Mouse (Mus musculus) neural tube, embryonic 13.5 days (tissue): ENCODE measurements at regions not wholly inside any gene's neighbourhood (a gene's known extent, or its start where the extent isn't known, plus 50 kb on each side); places are given as distances from the start of the nearest gene placed in this dataset.
"Not testable (repeated sequence)": the region's sequence is repeated elsewhere in the genome, so short reads cannot be mapped to it uniquely, and the experiment has no call there.

Source experiments
- ATAC-seq: fragments of 200-750 bp; cut with Nextera tagmentation; 2 replicates; pipeline ENCODE4 v1.8.0; 2017; ENCODE audit warnings: low read depth, mild to moderate bottlenecking, moderate TSS enrichment, moderate library complexity
- H3K27ac ChIP-seq: fragments of 300-500 bp; sonication (generic); replicated peaks from 2 replicates; pipeline ENCODE4 v1.5.1; 2015; ENCODE audit warnings: moderate library complexity, mild to moderate bottlenecking, inconsistent platforms
- H3K27me3 ChIP-seq: fragments of 300-500 bp; sonication (generic); 2 replicates; pipeline ENCODE4 v1.6.1; 2015; ENCODE audit warnings: mild to moderate bottlenecking, inconsistent platforms
- H3K36me3 ChIP-seq: fragments of 300-500 bp; sonication (generic); 2 replicates; pipeline ENCODE4 v1.6.1; 2015; ENCODE audit warnings: mild to moderate bottlenecking, inconsistent platforms
- H3K4me1 ChIP-seq: fragments of 300-500 bp; sonication (generic); replicated peaks from 2 replicates; pipeline ENCODE4 v1.6.1; 2015; ENCODE audit warnings: inconsistent platforms
- H3K4me2 ChIP-seq: fragments of 300-500 bp; sonication (generic); 2 replicates; pipeline ENCODE4 v1.6.1; 2015; ENCODE audit warnings: inconsistent platforms, mild to moderate bottlenecking, moderate library complexity
- H3K4me3 ChIP-seq: fragments of 300-500 bp; sonication (generic); 2 replicates; pipeline ENCODE4 v1.5.1; 2015; ENCODE audit warnings: mild to moderate bottlenecking, inconsistent platforms
- H3K9ac ChIP-seq: fragments of 300-500 bp; sonication (generic); 2 replicates; pipeline ENCODE4 v1.6.1; 2015; ENCODE audit warnings: moderate library complexity, mild to moderate bottlenecking, inconsistent platforms
- H3K9me3 ChIP-seq: fragments of 300-500 bp; sonication (generic); 2 replicates; pipeline ENCODE4 v1.6.1; 2016; ENCODE audit warnings: inconsistent platforms
- whole genome bisulfite sequencing: fragments of 180-500 bp; shearing (Covaris S2); methylation state at CpG from one replicate; pipeline ENCODE4 v1.1.7; 2015; 5-methylcytosine and 5-hydroxymethylcytosine counted together

GRCm38 (mm10) chr12:69524337-69525035, 58.3 kb downstream of the Vcpkmt start:
- WGBS, result 56% methylated on average over 12 of the region's 12 CpGs

DNA sequence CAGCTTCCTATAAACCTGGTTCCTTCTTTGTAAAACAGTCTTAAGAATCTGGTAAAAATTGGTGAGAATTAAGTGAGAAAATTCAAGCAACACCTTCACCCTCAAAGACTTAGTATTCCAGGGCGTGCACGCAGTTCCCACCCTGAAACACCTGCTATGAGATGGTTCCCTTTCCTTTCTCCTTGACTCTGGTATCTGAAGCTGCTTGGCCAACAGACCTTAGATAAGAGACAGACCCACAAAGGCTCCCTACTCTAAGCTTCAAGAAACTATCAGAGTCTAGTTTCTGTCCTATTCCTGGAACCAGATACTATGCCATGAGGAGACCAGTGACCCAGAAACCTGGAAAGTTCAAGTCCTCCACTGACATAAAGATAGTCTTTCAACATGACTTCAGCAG, 63.0 kb downstream of the Vcpkmt start:
- H3K27me3 ChIP-seq, result no peaks in the 10 kb centered on the region

More at GRCm38 (mm10) chr12:69524337-69525035, 58.3 kb downstream of the Vcpkmt start:
- no peaks in the 10 kb centered on the region for H3K27me3 ChIP-seq
- no peak for ATAC-seq
- H3K27ac ChIP-seq, result no peak overlapping the region
- no peak overlapping the region for H3K4me3 ChIP-seq
- H3K36me3 ChIP-seq, result no peaks in the 10 kb centered on the region
- no peak overlapping the region for H3K9ac ChIP-seq
- H3K4me1 ChIP-seq, result no peaks in the 10 kb centered on the region
- no peaks in the 10 kb centered on the region for H3K9me3 ChIP-seq
- H3K4me2 ChIP-seq, result no peak overlapping the region

DNA sequence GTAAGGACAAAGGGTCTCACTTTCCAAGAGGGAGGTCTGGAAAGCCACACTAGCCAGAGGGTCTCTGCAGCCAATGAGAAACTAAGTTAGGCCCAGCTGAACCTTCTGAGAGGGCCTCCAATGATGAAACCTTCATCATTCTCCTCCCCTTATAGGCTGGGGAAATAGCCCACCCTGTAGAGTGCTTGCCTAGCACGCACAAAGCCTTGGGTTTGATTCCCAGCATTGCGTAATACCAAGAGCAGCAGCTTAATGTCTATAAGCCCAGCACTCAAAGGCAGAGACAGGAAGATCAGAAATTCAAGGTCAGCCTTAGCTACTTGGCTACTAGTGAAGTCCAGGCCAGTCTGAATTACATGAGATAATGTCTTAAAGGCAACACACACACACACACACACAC, 63.8 kb downstream of the Vcpkmt start:
- no peaks in the 10 kb centered on the region for H3K27me3 ChIP-seq
- no peak overlapping the region for H3K9ac ChIP-seq
- no peak overlapping the region for H3K27ac ChIP-seq
- H3K36me3 ChIP-seq, result no peaks in the 10 kb centered on the region
- no peak overlapping the region for H3K4me3 ChIP-seq
- no peak overlapping the region for H3K4me2 ChIP-seq
- H3K4me1 ChIP-seq, result no peaks in the 10 kb centered on the region
- no peaks in the 10 kb centered on the region for H3K9me3 ChIP-seq
- WGBS, result 88% methylated on average over 2 of the region's 2 CpGs
- no peak for ATAC-seq

More for the DNA sequence above, 63.0 kb downstream of the Vcpkmt start:
- Histone ChIP-seq H3K9ac (no peak overlapping the region), H3K27ac (no peak overlapping the region), H3K9me3 (no peaks in the 10 kb centered on the region), H3K36me3 (no peaks in the 10 kb centered on the region), H3K4me3 (no peak overlapping the region), H3K4me2 (no peak overlapping the region), H3K4me1 (no peaks in the 10 kb centered on the region)
- no peak for ATAC-seq
- WGBS, result 96% methylated on average over 2 of the region's 2 CpGs

GRCm38 (mm10) chr12:69517616-69518015, 65.2 kb downstream of the Vcpkmt start:
- WGBS, result 75% methylated on average over 3 of the region's 3 CpGs
- H3K27me3 ChIP-seq, result no peaks in the 10 kb centered on the region
- no peak overlapping the region for H3K9ac ChIP-seq
- ATAC-seq, result no peak
- H3K4me2 ChIP-seq, result no peak overlapping the region
- no peaks in the 10 kb centered on the region for H3K4me1 ChIP-seq
- no peak overlapping the region for H3K4me3 ChIP-seq
- H3K36me3 ChIP-seq, result no peaks in the 10 kb centered on the region
- H3K9me3 ChIP-seq, result no peaks in the 10 kb centered on the region
- H3K27ac ChIP-seq, result no peak overlapping the region

GRCm38 (mm10) chr12:69516314-69516916, 66.4 kb downstream of the Vcpkmt start:
- H3K9me3 ChIP-seq, result no peaks in the 10 kb centered on the region
- no peak for ATAC-seq
- H3K27me3 ChIP-seq, result no peaks in the 10 kb centered on the region
- H3K4me2 ChIP-seq, result no peak overlapping the region
- WGBS, result 85% methylated on average over 10 of the region's 10 CpGs
- H3K4me3 ChIP-seq, result no peak overlapping the region
- H3K9ac ChIP-seq, result no peak overlapping the region
- H3K27ac ChIP-seq, result no peak overlapping the region
- H3K36me3 ChIP-seq, result no peaks in the 10 kb centered on the region
- no peaks in the 10 kb centered on the region for H3K4me1 ChIP-seq

- Histone ChIP-seq H3K27me3 (no peaks in the 10 kb centered on the region), H3K4me3 (no peak overlapping the region), H3K4me2 (no peak overlapping the region), H3K4me1 (0 out of 2 replicates have a peak, but pooled peaks cover 3% of the 10 kb centered on the region), H3K27ac (no peak overlapping the region), H3K9ac (no peak overlapping the region), H3K9me3 (no peaks in the 10 kb centered on the region), H3K36me3 (no peaks in the 10 kb centered on the region)
- no peak for ATAC-seq
Observed at GRCm38 (mm10) chr12:69515850-69516249, 67.0 kb downstream of the Vcpkmt start.

- H3K4me3 ChIP-seq, result no peak overlapping the region
- no peak for ATAC-seq
- 0 out of 2 replicates have a peak, but pooled peaks cover 5% of the 10 kb centered on the region for H3K4me1 ChIP-seq
- WGBS, result 73% methylated on average over 9 of the region's 9 CpGs
- no peak overlapping the region for H3K27ac ChIP-seq
- H3K9me3 ChIP-seq, result no peaks in the 10 kb centered on the region
- H3K9ac ChIP-seq, result no peak overlapping the region
- H3K4me2 ChIP-seq, result no peak overlapping the region
- no peaks in the 10 kb centered on the region for H3K36me3 ChIP-seq
- no peaks in the 10 kb centered on the region for H3K27me3 ChIP-seq
Observed at GRCm38 (mm10) chr12:69515117-69515516, 67.7 kb downstream of the Vcpkmt start.

DNA sequence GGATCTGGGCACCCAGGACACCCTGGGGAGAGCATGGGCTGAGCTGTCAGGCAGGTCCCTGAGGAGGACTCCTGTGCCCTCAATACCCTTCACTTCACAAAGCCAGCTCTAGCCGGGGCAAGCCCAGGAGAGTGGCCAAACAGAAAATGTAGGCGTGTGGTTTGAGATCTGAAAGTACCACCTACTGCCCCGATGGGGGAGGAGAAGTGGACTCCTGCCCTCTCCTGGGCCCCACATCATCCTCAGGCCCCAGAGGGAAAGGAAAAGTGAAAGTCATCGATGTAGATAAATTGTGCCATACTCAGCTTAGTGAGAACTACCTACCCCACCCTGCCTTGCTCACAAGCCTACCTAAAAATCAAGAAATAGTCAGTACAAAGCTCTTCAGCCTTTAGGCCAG, 69.7 kb downstream of the Vcpkmt start:
- Histone ChIP-seq H3K9ac (no peak overlapping the region), H3K36me3 (no peaks in the 10 kb centered on the region), H3K4me1 (0 out of 2 replicates have a peak, but pooled peaks cover 5% of the 10 kb centered on the region), H3K4me2 (no peak overlapping the region), H3K4me3 (no peak overlapping the region), H3K27ac (no peak overlapping the region), H3K27me3 (no peaks in the 10 kb centered on the region), H3K9me3 (no peaks in the 10 kb centered on the region)
- no peak for ATAC-seq
- 70% methylated on average over 4 of the region's 4 CpGs for WGBS

- H3K4me3 ChIP-seq, result no peak overlapping the region
- H3K4me1 ChIP-seq, result 0 out of 2 replicates have a peak, but pooled peaks cover 5% of the 10 kb centered on the region
- no peaks in the 10 kb centered on the region for H3K27me3 ChIP-seq
- H3K9me3 ChIP-seq, result no peaks in the 10 kb centered on the region
- H3K9ac ChIP-seq, result no peak overlapping the region
- no peak overlapping the region for H3K4me2 ChIP-seq
- H3K36me3 ChIP-seq, result no peaks in the 10 kb centered on the region
- WGBS, result 23% methylated on average over 4 of the region's 4 CpGs
- no peak overlapping the region for H3K27ac ChIP-seq
- ATAC-seq, result no peak
Observed at GRCm38 (mm10) chr12:69510736-69511135, 72.1 kb downstream of the Vcpkmt start.

GRCm38 (mm10) chr12:69509180-69509579, 73.6 kb downstream of the Vcpkmt start:
- not testable (repeated sequence) for H3K4me1 ChIP-seq, H3K4me3 ChIP-seq, H3K4me2 ChIP-seq, H3K27ac ChIP-seq, ATAC-seq, H3K36me3 ChIP-seq, H3K9ac ChIP-seq, H3K27me3 ChIP-seq, H3K9me3 ChIP-seq
- 67% methylated on average over 1 of the region's 1 CpGs for WGBS

- no peak overlapping the region for H3K9ac ChIP-seq
- WGBS, result 90% methylated on average over 6 of the region's 6 CpGs
Observed at GRCm38 (mm10) chr12:69507906-69508305, 74.9 kb downstream of the Vcpkmt start.

GRCm38 (mm10) chr12:69507333-69507732, 75.5 kb downstream of the Vcpkmt start:
- no peak overlapping the region for H3K27ac ChIP-seq
- H3K4me2 ChIP-seq, result no peak overlapping the region
- ATAC-seq, result no peak
- no peak overlapping the region for H3K4me3 ChIP-seq
- H3K9me3 ChIP-seq, result no peaks in the 10 kb centered on the region
- H3K4me1 ChIP-seq, result peaks cover 12% of the 10 kb centered on the region
- no peaks in the 10 kb centered on the region for H3K27me3 ChIP-seq
- no peaks in the 10 kb centered on the region for H3K36me3 ChIP-seq
- H3K9ac ChIP-seq, result no peak overlapping the region
- 79% methylated on average over 3 of the region's 3 CpGs for WGBS

More at GRCm38 (mm10) chr12:69507906-69508305, 74.9 kb downstream of the Vcpkmt start:
- H3K27ac ChIP-seq, result no peak overlapping the region
- H3K4me3 ChIP-seq, result no peak overlapping the region
- H3K9me3 ChIP-seq, result no peaks in the 10 kb centered on the region
- no peak for ATAC-seq
- no peaks in the 10 kb centered on the region for H3K27me3 ChIP-seq
- H3K4me2 ChIP-seq, result no peak overlapping the region
- H3K36me3 ChIP-seq, result no peaks in the 10 kb centered on the region
- H3K4me1 ChIP-seq, result peaks cover 7% of the 10 kb centered on the region; the same call in 1 of the 2 replicates

- peak overlapping the region; percentile 84 for H3K27ac ChIP-seq
- peak overlapping the region; percentile 53 for H3K9ac ChIP-seq
- ATAC-seq, result no peak
Observed at GRCm38 (mm10) chr12:69502706-69503070, 80.1 kb downstream of the Vcpkmt start.

More at GRCm38 (mm10) chr12:69502706-69503070, 80.1 kb downstream of the Vcpkmt start:
- Histone ChIP-seq H3K4me2 (peak overlapping the region; percentile 33; the same call in 1 of the 2 replicates), H3K36me3 (no peaks in the 10 kb centered on the region), H3K9me3 (no peaks in the 10 kb centered on the region), H3K4me3 (no peak overlapping the region), H3K4me1 (peaks cover 26% of the 10 kb centered on the region), H3K27me3 (no peaks in the 10 kb centered on the region)
- WGBS, result 78% methylated on average over 6 of the region's 6 CpGs
